Mouse (Mus musculus): Measurements from ENCODE around the gene Rac3.

GRCm38 (mm10) chr11:120697741-120698140 lies 23.5 kb upstream of the Rac3 start:
- TF ChIP-seq POLR2A (IDR thresholded peaks at IDR 0.05; ENCODE audit: extremely low read depth, insufficient read depth, low read length) (no peak), CTCF (IDR thresholded peaks at IDR 0.05; ENCODE audit: extremely low read depth, insufficient read depth, low read length) (no peak)

Measured in cortical plate, adult 2 months (tissue).